Mouse (Mus musculus) embryonic fibroblast, embryonic 13.5 days (primary cell): ENCODE data around the gene Olfr1136.

Experiments used
- CTCF ChIP-seq: IDR thresholded peaks from 2 replicates; pipeline ENCODE4 v1.5.1; 2011; ENCODE audit warnings: mild to moderate bottlenecking, control low read depth, low read length, moderate library complexity, borderline replicate concordance; ENCODE audit not compliant: insufficient read depth
- POLR2A ChIP-seq: IDR thresholded peaks from 2 replicates; pipeline ENCODE4 v1.6.1; 2011; ENCODE audit warnings: low read depth, mild to moderate bottlenecking, control low read depth, low read length, moderate library complexity

GRCm38 (mm10) chr2:87743452-87743851, 49.7 kb upstream of the Olfr1136 start, which contains the start of gene Olfr1140:
- TF ChIP-seq CTCF (no peak), POLR2A (no peak)
